Mouse (Mus musculus): Measurements from ENCODE around the gene Hydin. TPM values are rescaled to one million over a fixed set of nuclear protein-coding genes. Genes with fewer than 3 reads are reported as not detected.

Gene Hydin
- not detected for total RNA-seq (2023)

DNA sequence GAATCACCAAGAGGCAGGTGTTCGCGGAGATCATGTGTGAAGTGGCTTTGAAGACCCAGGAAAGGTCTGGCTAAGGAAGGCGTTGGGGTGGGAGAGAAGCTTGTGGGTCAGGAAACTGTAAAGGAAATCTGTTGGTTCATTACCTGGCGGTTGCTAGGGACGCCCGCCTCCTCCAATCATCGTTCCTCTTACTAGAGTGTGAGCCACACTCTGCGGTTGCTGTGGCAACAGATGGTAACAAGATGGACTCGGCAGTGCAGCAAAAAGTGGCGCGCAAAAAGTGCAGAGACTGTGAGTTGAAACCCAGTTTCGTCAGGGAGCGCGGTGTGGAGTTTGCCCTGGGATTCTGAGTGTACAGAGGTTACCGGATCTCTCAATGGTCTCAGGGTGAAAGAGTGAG, at the start of gene Hydin:
Gene Hydin, plus strand, starts transcription at position 237 of the 400 bp plus-strand sequence.

GRCm38 (mm10) chr8:110618391-110619207, 351.8 kb downstream of the Hydin start, which contains the start of gene Vac14:
TSS of gene Vac14 (plus strand) at chr8:110618585.

Other genes with a start within 250 kb of the Hydin start
- gene Chst4, start 227.2 kb upstream of the Hydin start, total RNA-seq (2023) = not detected
- gene Zfp612, start 187.2 kb upstream of the Hydin start, total RNA-seq (2023) = not detected
- not detected for gene Gm21964, start 165.8 kb upstream of the Hydin start, total RNA-seq (2023)
- gene Gm17720, start 164.2 kb upstream of the Hydin start, total RNA-seq (2023) = not detected
- gene Calb2, start 98.8 kb upstream of the Hydin start, total RNA-seq (2023) = not detected
- 1 to 10 TPM; 2.7 to 3.4 TPM for gene Cmtr2, start 51.3 kb upstream of the Hydin start, total RNA-seq (2023)